Mouse (Mus musculus): ENCODE measurements at regions not wholly inside any gene's neighbourhood (a gene's known extent, or its start where the extent isn't known, plus 50 kb on each side); places are given as distances from the start of the nearest gene placed in this dataset.

DNA sequence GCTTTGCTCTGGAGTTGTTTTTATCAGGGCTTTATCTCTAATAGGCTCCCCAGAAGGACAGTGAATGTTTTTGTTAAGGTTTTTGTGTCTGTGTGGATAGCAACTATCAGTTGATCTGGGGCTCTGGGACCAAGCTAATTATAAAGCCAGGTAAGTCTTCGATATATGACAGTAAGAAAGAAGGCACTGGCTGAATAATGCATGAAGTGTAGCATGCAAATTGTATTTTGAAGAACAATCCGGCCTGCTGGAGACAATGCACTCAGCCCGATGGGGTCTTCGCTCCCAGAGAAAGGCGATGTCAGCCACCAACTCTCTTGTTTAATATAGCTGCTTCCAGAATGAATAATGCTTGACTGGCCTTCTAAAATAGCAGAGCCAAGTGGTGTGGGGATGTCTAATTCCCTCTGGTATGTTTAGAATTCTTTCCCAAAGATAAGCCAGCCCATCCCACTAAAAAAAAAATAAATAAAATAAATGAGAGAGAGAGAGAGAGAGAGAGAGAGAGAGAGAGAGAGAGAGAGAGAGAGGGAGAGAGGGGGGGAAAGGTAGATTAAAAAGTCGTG lies 68.6 kb downstream of the Dad1 start:
- no peak overlapping the region for H3K27ac ChIP-seq (replicated peaks)
- H3K27me3 ChIP-seq: no peaks in the 10 kb centered on the region
- H3K9ac ChIP-seq (replicated peaks): no peak overlapping the region
- H3K4me3 ChIP-seq: no peak overlapping the region
- WGBS: 25% methylated on average over 6 of the region's 6 CpGs
- H3K4me1 ChIP-seq: peaks cover 12% of the 10 kb centered on the region
- H3K36me3 ChIP-seq: no peaks in the 10 kb centered on the region
- no peaks in the 10 kb centered on the region for H3K9me3 ChIP-seq
- H3K4me2 ChIP-seq (replicated peaks): no peak overlapping the region
- no peak for ATAC-seq (replicated peaks)

DNA sequence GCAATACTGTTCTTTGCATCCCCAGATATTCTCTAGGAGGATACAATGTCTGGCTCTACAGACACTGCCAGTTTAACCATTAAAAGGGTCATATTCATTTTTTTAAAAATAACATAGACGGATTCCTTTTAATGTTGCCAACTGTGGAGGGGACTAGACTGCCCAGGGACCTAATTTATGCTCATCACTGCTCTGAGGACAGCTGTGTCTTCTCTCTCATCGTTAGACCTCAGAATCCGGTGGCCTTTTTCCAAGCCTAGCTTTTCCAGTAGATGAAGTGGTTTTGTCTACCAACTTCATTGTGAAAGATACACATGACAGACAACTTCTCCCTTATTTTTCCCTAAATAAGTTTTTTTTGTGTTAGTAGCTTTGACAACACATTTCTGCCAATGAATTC lies 70.0 kb downstream of the Dad1 start:
- Histone ChIP-seq H3K27me3 (no peaks in the 10 kb centered on the region), H3K4me2 (replicated peaks) (no peak overlapping the region), H3K9me3 (no peaks in the 10 kb centered on the region), H3K4me1 (peaks cover 12% of the 10 kb centered on the region), H3K4me3 (no peak overlapping the region), H3K36me3 (no peaks in the 10 kb centered on the region), H3K27ac (replicated peaks) (no peak overlapping the region), H3K9ac (replicated peaks) (no peak overlapping the region)
- ATAC-seq (replicated peaks): no peak
- WGBS: 65% methylated on average over 3 of the region's 3 CpGs

- 38% methylated on average over 10 of the region's 10 CpGs for WGBS
- H3K9ac ChIP-seq (replicated peaks): no peak overlapping the region
- no peak overlapping the region for H3K4me3 ChIP-seq
- no peak overlapping the region for H3K4me2 ChIP-seq (replicated peaks)
- ATAC-seq (replicated peaks): peak; percentile 48; the same call in 1 of the 2 replicates
- no peaks in the 10 kb centered on the region for H3K36me3 ChIP-seq
- no peaks in the 10 kb centered on the region for H3K9me3 ChIP-seq
- peak overlapping the region; percentile 54 for H3K27ac ChIP-seq (replicated peaks)
- peaks cover 12% of the 10 kb centered on the region for H3K4me1 ChIP-seq
- H3K27me3 ChIP-seq: no peaks in the 10 kb centered on the region
Measured at GRCm38 (mm10) chr14:54182838-54183237, 71.1 kb downstream of the Dad1 start.

DNA sequence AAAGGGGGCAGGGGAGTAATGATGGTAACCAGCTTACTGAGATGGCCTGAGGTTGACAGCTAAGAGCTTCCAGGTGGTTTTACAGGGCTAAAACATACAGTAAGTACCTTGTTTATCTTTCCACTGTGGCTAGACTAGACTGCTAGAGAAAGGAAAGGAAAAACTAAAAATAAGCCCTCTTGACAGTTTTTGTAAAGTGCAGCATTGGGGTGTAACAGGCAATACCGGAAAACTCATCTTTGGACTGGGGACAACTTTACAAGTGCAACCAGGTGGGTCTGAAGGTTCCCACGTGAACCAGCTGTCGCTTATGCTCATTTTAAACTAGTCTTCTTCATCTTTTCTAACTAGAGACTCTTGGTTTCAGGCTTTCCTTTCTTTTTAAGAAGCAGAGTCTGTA lies 72.6 kb downstream of the Dad1 start:
- WGBS: 95% methylated on average over 3 of the region's 3 CpGs
- Histone ChIP-seq H3K27ac (replicated peaks) (no peak overlapping the region), H3K9ac (replicated peaks) (no peak overlapping the region), H3K4me1 (peaks cover 12% of the 10 kb centered on the region), H3K36me3 (no peaks in the 10 kb centered on the region), H3K9me3 (no peaks in the 10 kb centered on the region), H3K4me3 (no peak overlapping the region), H3K4me2 (replicated peaks) (no peak overlapping the region), H3K27me3 (no peaks in the 10 kb centered on the region)
- no peak for ATAC-seq (replicated peaks)

DNA sequence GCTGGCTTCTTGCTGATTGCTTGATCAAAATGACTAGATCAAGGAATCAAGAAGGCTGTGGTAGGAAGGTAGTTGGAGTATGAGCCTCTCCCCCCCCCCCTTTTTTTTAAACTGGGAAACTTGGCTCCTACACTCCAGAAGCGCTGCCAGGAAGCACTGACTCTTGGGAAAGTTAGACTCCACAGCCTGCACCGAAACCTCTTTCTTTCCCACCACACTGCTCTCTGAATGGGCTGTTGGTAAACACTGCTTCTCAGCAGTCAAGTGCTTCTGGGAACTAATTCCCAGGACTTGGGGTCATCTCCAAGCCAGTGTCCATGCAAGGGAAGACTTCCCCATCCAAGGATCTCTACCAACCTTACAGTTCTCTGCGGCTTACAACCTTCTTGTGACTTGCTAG lies 73.2 kb downstream of the Dad1 start:
- no peak overlapping the region for H3K27ac ChIP-seq (replicated peaks)
- H3K4me3 ChIP-seq: no peak overlapping the region
- no peaks in the 10 kb centered on the region for H3K9me3 ChIP-seq
- ATAC-seq (replicated peaks): no peak
- peaks cover 12% of the 10 kb centered on the region for H3K4me1 ChIP-seq
- H3K4me2 ChIP-seq (replicated peaks): no peak overlapping the region
- WGBS: 83% methylated on average over 3 of the region's 3 CpGs
- no peaks in the 10 kb centered on the region for H3K27me3 ChIP-seq
- no peak overlapping the region for H3K9ac ChIP-seq (replicated peaks)
- H3K36me3 ChIP-seq: no peaks in the 10 kb centered on the region

DNA sequence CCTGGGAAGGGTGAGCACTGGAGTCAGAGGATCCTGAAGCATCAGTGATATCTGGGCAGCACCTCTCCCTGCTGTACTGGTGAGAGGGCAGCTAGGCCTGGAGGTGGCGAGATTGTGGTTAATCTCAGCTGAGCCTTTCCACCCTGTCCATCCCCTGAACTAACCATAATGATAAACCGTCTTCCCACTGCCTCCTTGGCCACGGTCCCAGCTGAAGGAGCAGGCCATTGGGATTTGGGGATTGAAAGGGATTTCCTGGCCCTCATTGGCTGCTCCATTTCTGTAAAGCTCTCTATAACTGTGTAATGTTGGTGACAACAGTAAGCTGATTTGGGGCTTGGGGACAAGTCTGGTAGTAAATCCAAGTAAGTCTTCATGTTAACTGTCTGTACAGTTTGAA lies 73.6 kb downstream of the Dad1 start:
- Histone ChIP-seq H3K4me2 (replicated peaks) (no peak overlapping the region), H3K9ac (replicated peaks) (no peak overlapping the region), H3K4me3 (no peak overlapping the region), H3K27me3 (no peaks in the 10 kb centered on the region), H3K27ac (replicated peaks) (no peak overlapping the region), H3K4me1 (peaks cover 12% of the 10 kb centered on the region), H3K9me3 (no peaks in the 10 kb centered on the region), H3K36me3 (no peaks in the 10 kb centered on the region)
- no peak for ATAC-seq (replicated peaks)
- 65% methylated on average over 3 of the region's 3 CpGs for WGBS

DNA sequence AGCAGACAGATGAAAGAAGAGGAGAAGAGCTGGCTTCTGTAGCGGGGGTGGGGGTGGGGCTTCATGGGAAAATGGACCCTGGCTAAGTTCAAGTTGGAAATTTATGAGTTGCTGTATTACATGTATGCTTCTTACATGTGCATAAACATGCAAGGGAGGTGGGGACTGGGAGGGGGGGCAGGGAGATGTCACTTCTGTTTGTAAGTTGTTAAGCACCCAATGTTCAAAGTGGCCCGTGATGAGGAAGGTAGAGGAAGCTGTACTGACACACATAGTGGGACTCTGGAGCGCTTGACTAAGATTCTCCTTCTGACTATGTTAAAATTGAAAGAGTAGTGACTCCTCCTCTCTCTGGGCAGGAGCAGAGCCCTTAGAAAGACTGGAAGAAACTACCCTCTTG lies 75.0 kb downstream of the Dad1 start:
- Histone ChIP-seq H3K9me3 (no peaks in the 10 kb centered on the region), H3K27ac (replicated peaks) (no peak overlapping the region), H3K9ac (replicated peaks) (no peak overlapping the region), H3K4me3 (no peak overlapping the region), H3K36me3 (no peaks in the 10 kb centered on the region), H3K4me1 (peaks cover 12% of the 10 kb centered on the region), H3K27me3 (no peaks in the 10 kb centered on the region), H3K4me2 (replicated peaks) (no peak overlapping the region)
- WGBS: 94% methylated on average over 3 of the region's 3 CpGs
- ATAC-seq (replicated peaks): no peak

- Histone ChIP-seq H3K9ac (replicated peaks) (no peak overlapping the region), H3K4me3 (no peak overlapping the region), H3K4me1 (no peaks in the 10 kb centered on the region), H3K36me3 (no peaks in the 10 kb centered on the region), H3K9me3 (no peaks in the 10 kb centered on the region), H3K4me2 (replicated peaks) (no peak overlapping the region), H3K27ac (replicated peaks) (no peak overlapping the region), H3K27me3 (no peaks in the 10 kb centered on the region)
- ATAC-seq (replicated peaks): no peak
- 45% methylated on average over 14 of the region's 14 CpGs for WGBS
Measured at GRCm38 (mm10) chr14:54176469-54176868, 77.4 kb downstream of the Dad1 start.

GRCm38 (mm10) chr14:54175476-54175875 lies 78.4 kb downstream of the Dad1 start:
- no peak overlapping the region for H3K4me2 ChIP-seq (replicated peaks)
- no peaks in the 10 kb centered on the region for H3K9me3 ChIP-seq
- ATAC-seq (replicated peaks): no peak
- no peaks in the 10 kb centered on the region for H3K27me3 ChIP-seq
- H3K36me3 ChIP-seq: no peaks in the 10 kb centered on the region
- H3K27ac ChIP-seq (replicated peaks): no peak overlapping the region
- H3K9ac ChIP-seq (replicated peaks): no peak overlapping the region
- no peak overlapping the region for H3K4me3 ChIP-seq
- 84% methylated on average over 5 of the region's 5 CpGs for WGBS
- H3K4me1 ChIP-seq: no peaks in the 10 kb centered on the region

DNA sequence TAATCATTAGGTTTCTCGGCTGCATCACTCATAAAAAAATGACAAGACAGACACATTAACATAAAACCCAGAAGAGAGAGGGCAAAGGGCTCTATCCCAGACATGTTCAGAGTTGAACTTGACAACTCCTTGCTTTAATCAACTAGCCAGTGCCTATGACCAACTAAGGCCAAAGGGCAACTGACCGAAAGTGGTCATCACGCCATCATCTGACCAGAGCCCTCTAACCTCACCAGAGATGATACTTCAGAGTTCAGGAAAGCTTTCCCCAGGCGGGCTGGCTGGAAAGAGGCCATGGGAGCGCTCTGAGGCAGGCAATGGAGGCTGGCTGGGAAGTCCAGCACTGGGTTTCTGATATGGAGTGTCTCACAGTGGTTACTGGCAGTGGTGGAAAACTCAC lies 80.6 kb downstream of the Dad1 start:
- H3K36me3 ChIP-seq: no peaks in the 10 kb centered on the region
- H3K9ac ChIP-seq (replicated peaks): no peak overlapping the region
- no peaks in the 10 kb centered on the region for H3K4me1 ChIP-seq
- no peak overlapping the region for H3K4me3 ChIP-seq
- ATAC-seq (replicated peaks): no peak
- H3K4me2 ChIP-seq (replicated peaks): no peak overlapping the region
- 89% methylated on average over 5 of the region's 5 CpGs for WGBS
- no peaks in the 10 kb centered on the region for H3K9me3 ChIP-seq
- H3K27ac ChIP-seq (replicated peaks): no peak overlapping the region
- no peaks in the 10 kb centered on the region for H3K27me3 ChIP-seq

GRCm38 (mm10) chr14:54169254-54169653 lies 84.7 kb downstream of the Dad1 start:
- ATAC-seq (replicated peaks): no peak
- H3K27ac ChIP-seq (replicated peaks): no peak overlapping the region
- H3K4me2 ChIP-seq (replicated peaks): no peak overlapping the region
- 81% methylated on average over 7 of the region's 7 CpGs for WGBS
- no peak overlapping the region for H3K4me3 ChIP-seq
- no peaks in the 10 kb centered on the region for H3K27me3 ChIP-seq
- H3K9me3 ChIP-seq: no peaks in the 10 kb centered on the region
- H3K36me3 ChIP-seq: no peaks in the 10 kb centered on the region
- no peak overlapping the region for H3K9ac ChIP-seq (replicated peaks)
- no peaks in the 10 kb centered on the region for H3K4me1 ChIP-seq

GRCm38 (mm10) chr14:54168414-54168931 lies 85.4 kb downstream of the Dad1 start:
- no peaks in the 10 kb centered on the region for H3K36me3 ChIP-seq
- 81% methylated on average over 4 of the region's 4 CpGs for WGBS
- ATAC-seq (replicated peaks): no peak

DNA sequence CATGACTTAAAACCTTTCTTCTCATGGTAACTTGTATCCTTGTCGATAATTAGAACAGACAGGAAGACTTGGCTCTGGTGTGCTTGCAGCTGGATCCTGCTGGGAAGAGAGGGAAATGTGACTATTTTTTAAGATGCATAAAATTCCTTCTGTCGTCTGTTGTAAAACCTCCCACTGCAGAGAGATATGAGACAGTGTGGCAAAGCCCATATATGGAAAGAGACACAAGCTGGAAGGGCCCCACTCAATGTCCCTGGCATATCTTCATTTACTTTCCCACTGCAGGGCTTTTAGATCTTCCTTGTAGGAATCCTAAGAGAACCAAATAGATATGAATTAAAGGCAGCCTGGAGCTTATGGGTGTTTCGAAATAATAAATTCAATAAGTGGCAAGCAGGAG lies 87.8 kb downstream of the Dad1 start:
- no peaks in the 10 kb centered on the region for H3K27me3 ChIP-seq
- no peak for ATAC-seq (replicated peaks)
- H3K4me2 ChIP-seq (replicated peaks): no peak overlapping the region
- 70% methylated on average over 3 of the region's 3 CpGs for WGBS
- H3K27ac ChIP-seq (replicated peaks): no peak overlapping the region
- H3K4me1 ChIP-seq: no peaks in the 10 kb centered on the region
- H3K4me3 ChIP-seq: no peak overlapping the region
- H3K9me3 ChIP-seq: no peaks in the 10 kb centered on the region
- H3K36me3 ChIP-seq: no peaks in the 10 kb centered on the region
- H3K9ac ChIP-seq (replicated peaks): no peak overlapping the region

More at GRCm38 (mm10) chr14:54168414-54168931, 85.4 kb downstream of the Dad1 start:
- no peaks in the 10 kb centered on the region for H3K4me1 ChIP-seq
- H3K9ac ChIP-seq (replicated peaks): no peak overlapping the region
- H3K4me2 ChIP-seq (replicated peaks): no peak overlapping the region
- no peak overlapping the region for H3K27ac ChIP-seq (replicated peaks)
- H3K4me3 ChIP-seq: no peak overlapping the region
- no peaks in the 10 kb centered on the region for H3K27me3 ChIP-seq
- no peaks in the 10 kb centered on the region for H3K9me3 ChIP-seq
